Mouse (Mus musculus) embryonic facial prominence, embryonic 12.5 days (tissue): ENCODE measurements at regions not wholly inside any gene's neighbourhood (a gene's known extent, or its start where the extent isn't known, plus 50 kb on each side); places are given as distances from the start of the nearest gene placed in this dataset.

Source experiments
- ATAC-seq: fragments of 200-750 bp; cut with Nextera tagmentation; 2 replicates; pipeline ENCODE4 v1.8.0; 2017; ENCODE audit not compliant: insufficient number of reproducible peaks, insufficient read depth, low FRiP score, low TSS enrichment
- H3K27ac ChIP-seq: fragments of 300-500 bp; sonication (generic); 2 replicates; pipeline ENCODE4 v1.5.1; 2016; ENCODE audit warnings: mild to moderate bottlenecking
- H3K27me3 ChIP-seq: fragments of 300-500 bp; sonication (generic); 2 replicates; pipeline ENCODE4 v1.6.1; 2016; ENCODE audit warnings: mild to moderate bottlenecking, moderate library complexity
- H3K36me3 ChIP-seq: fragments of 300-500 bp; sonication (generic); 2 replicates; pipeline ENCODE4 v1.6.1; 2016; ENCODE audit warnings: mild to moderate bottlenecking
- H3K4me1 ChIP-seq: fragments of 300-500 bp; sonication (generic); 2 replicates; pipeline ENCODE4 v1.6.1; 2016
- H3K4me2 ChIP-seq: fragments of 300-500 bp; sonication (generic); replicated peaks from 2 replicates; pipeline ENCODE4 v1.6.1; 2016; ENCODE audit warnings: mild to moderate bottlenecking, moderate library complexity
- H3K4me3 ChIP-seq: fragments of 300-500 bp; sonication (generic); 2 replicates; pipeline ENCODE4 v1.5.1; 2016; ENCODE audit warnings: mild to moderate bottlenecking
- H3K9ac ChIP-seq: fragments of 300-500 bp; sonication (generic); 2 replicates; pipeline ENCODE4 v1.6.1; 2016; ENCODE audit warnings: mild to moderate bottlenecking, moderate library complexity
- H3K9me3 ChIP-seq: fragments of 300-500 bp; sonication (generic); 2 replicates; pipeline ENCODE4 v1.6.1; 2016; ENCODE audit warnings: mild to moderate bottlenecking, moderate library complexity
- WGBS: fragments of 180-500 bp; shearing (Covaris S2); methylation state at CpG from one replicate; pipeline ENCODE4 v1.1.7; 2016; 5-methylcytosine and 5-hydroxymethylcytosine counted together

DNA sequence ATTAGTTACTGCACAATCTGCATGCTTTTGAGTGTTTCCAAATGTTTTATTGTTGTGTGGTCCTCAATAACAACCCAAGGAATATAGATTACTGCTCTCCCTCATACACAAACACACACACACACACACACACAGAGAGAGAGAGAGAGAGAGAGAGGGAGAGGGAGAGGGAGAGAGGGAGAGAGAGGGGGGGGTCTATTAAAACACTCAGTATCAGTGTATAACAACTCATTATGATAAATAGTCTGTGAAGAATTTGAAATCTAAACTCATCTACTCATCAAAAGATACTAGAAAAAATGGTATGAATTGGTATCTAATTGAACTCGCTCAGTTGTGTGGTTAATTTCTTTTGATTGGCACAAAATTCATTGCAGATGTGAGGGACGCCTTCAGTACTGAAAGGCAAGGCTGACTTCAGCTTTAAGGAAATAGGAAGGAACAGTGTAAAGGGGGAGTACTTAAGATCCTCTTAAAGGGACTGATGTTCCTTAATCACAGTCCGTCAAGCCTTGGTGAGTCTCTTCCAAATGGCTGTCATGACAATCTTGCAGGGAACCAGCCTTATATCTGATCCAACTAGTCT is 72.6 kb upstream of the Npy2r start:
- H3K4me3 ChIP-seq, result no peak overlapping the region
- WGBS, result 42% methylated on average over 3 of the region's 3 CpGs

DNA sequence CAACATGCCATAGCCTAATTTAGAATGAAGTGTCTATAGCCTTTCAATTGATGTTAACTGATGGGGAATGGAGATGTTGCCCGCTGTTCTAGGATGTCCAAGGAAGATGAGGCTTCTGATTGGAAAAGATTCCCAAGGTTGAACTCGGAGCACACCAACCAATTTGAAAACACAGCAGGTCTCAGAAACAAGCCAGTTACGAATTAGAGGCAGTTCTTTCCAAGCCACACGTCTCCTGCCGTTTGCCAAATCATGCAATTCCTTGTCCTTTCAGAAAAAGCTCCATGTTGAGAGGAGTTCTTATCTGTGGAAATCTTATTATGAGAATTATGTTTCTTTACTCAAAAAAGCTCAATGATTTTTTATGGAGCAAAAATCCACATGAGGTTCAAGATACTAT is 71.5 kb upstream of the Npy2r start:
- no peaks in the 10 kb centered on the region for H3K36me3 ChIP-seq
- no peak for ATAC-seq
- H3K27ac ChIP-seq, result no peak overlapping the region
- H3K9me3 ChIP-seq, result no peaks in the 10 kb centered on the region
- H3K9ac ChIP-seq, result no peak overlapping the region
- no peaks in the 10 kb centered on the region for H3K27me3 ChIP-seq
- H3K4me3 ChIP-seq, result no peak overlapping the region
- H3K4me2 ChIP-seq, result no peak overlapping the region
- H3K4me1 ChIP-seq, result 0 out of 2 replicates have a peak, but pooled peaks cover 6% of the 10 kb centered on the region
- WGBS, result 80% methylated on average over 5 of the region's 5 CpGs

More for the DNA sequence above, 72.6 kb upstream of the Npy2r start:
- Histone ChIP-seq H3K9ac (no peak overlapping the region), H3K27me3 (no peaks in the 10 kb centered on the region), H3K27ac (no peak overlapping the region), H3K9me3 (no peaks in the 10 kb centered on the region), H3K4me2 (no peak overlapping the region), H3K36me3 (no peaks in the 10 kb centered on the region), H3K4me1 (0 out of 2 replicates have a peak, but pooled peaks cover 6% of the 10 kb centered on the region)
- no peak for ATAC-seq

GRCm38 (mm10) chr3:82601880-82602279 is 54.0 kb upstream of the Npy2r start:
- WGBS, result 80% methylated on average over 4 of the region's 4 CpGs
- ATAC-seq, result no peak

GRCm38 (mm10) chr3:82598656-82599055 is 50.8 kb upstream of the Npy2r start:
- H3K4me1 ChIP-seq, result no peaks in the 10 kb centered on the region
- no peaks in the 10 kb centered on the region for H3K9me3 ChIP-seq
- WGBS, result 91% methylated on average over 1 of the region's 1 CpGs
- no peak overlapping the region for H3K27ac ChIP-seq
- H3K4me2 ChIP-seq, result no peak overlapping the region
- no peak overlapping the region for H3K9ac ChIP-seq
- H3K27me3 ChIP-seq, result no peaks in the 10 kb centered on the region
- H3K36me3 ChIP-seq, result no peaks in the 10 kb centered on the region
- no peak for ATAC-seq
- no peak overlapping the region for H3K4me3 ChIP-seq

More at GRCm38 (mm10) chr3:82601880-82602279, 54.0 kb upstream of the Npy2r start:
- H3K9ac ChIP-seq, result no peak overlapping the region
- no peak overlapping the region for H3K27ac ChIP-seq
- no peak overlapping the region for H3K4me3 ChIP-seq
- no peaks in the 10 kb centered on the region for H3K9me3 ChIP-seq
- no peaks in the 10 kb centered on the region for H3K36me3 ChIP-seq
- no peaks in the 10 kb centered on the region for H3K27me3 ChIP-seq
- H3K4me1 ChIP-seq, result no peaks in the 10 kb centered on the region
- no peak overlapping the region for H3K4me2 ChIP-seq
